Mouse (Mus musculus) megakaryocyte, embryonic 14.5 days (primary cell): ENCODE measurements around the gene 1700025G04Rik.

Experiments
- FLI1 ChIP-seq: IDR thresholded peaks from 2 replicates; pipeline ENCODE4 v1.6.1; 2012; ENCODE audit warnings: low read length, inconsistent platforms, mixed read lengths
- GATA1 ChIP-seq: IDR thresholded peaks from 3 replicates; pipeline ENCODE4 v1.6.1; 2012; ENCODE audit warnings: mixed read lengths, low read length, inconsistent platforms, borderline replicate concordance

DNA sequence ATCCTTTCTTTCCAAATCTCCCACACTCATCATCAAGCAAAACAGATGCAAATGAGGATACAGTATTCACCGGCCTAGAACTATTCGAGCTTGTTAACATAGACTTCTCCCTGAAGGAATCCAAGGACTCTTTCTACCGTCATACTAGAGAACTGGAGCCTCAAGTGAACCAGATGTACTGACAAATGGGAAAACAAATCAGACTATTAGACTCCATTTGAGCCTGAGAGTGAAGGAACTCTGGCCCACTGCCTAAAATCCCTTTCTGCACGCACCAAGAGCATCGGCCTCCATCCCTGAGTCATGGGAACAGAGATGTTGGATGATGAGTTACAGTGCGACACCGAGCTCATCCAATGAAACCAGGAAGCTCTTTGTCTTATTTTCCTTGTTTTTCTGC lies 264.9 kb downstream of the 1700025G04Rik start:
- TF ChIP-seq GATA1 (no peak), FLI1 (no peak)
